Mouse (Mus musculus) lung, postnatal 0 days (tissue): Measurements from ENCODE around the gene Tspan18. TPM values are rescaled to one million over a fixed set of nuclear protein-coding genes. Genes with fewer than 3 reads are reported as not detected.

Source experiments
- ATAC-seq: fragments of 200-750 bp; cut with Nextera tagmentation; 2 replicates; pipeline ENCODE4 v1.8.0; 2017; ENCODE audit warnings: moderate library complexity
- DNase-seq: peaks from one replicate; pipeline ENCODE4 v3.0.0-alpha.2; 2016; ENCODE audit warnings: low spot score
- H3K27ac ChIP-seq: fragments of 300-500 bp; sonication (generic); 2 replicates; pipeline ENCODE4 v1.5.1; 2014; ENCODE audit warnings: antibody characterized with exemption, mild to moderate bottlenecking, low read length, mixed read lengths
- H3K27me3 ChIP-seq: fragments of 300-500 bp; sonication (generic); replicated peaks from 2 replicates; pipeline ENCODE4 v1.6.1; 2014; ENCODE audit warnings: low read length, mixed read lengths; ENCODE audit not compliant: insufficient read depth
- H3K36me3 ChIP-seq: fragments of 300-500 bp; sonication (generic); 2 replicates; pipeline ENCODE4 v1.6.1; 2014; ENCODE audit warnings: low read length, mixed read lengths; ENCODE audit not compliant: insufficient read depth
- H3K4me1 ChIP-seq: fragments of 300-500 bp; sonication (generic); 2 replicates; pipeline ENCODE4 v1.6.1; 2014; ENCODE audit warnings: antibody characterized with exemption, low read depth, low read length, mixed read lengths; ENCODE audit not compliant: insufficient read depth
- H3K4me2 ChIP-seq: fragments of 300-500 bp; sonication (generic); replicated peaks from 2 replicates; pipeline ENCODE4 v1.6.1; 2014; ENCODE audit warnings: low read depth, mild to moderate bottlenecking, low read length, moderate library complexity, mixed read lengths
- H3K4me3 ChIP-seq: fragments of 300-500 bp; sonication (generic); 2 replicates; pipeline ENCODE4 v1.5.1; 2014; ENCODE audit warnings: low read depth, low read length
- H3K9ac ChIP-seq: fragments of 300-500 bp; sonication (generic); replicated peaks from 2 replicates; pipeline ENCODE4 v1.6.1; 2014; ENCODE audit warnings: low read depth, mild to moderate bottlenecking
- H3K9me3 ChIP-seq: fragments of 300-500 bp; sonication (generic); 2 replicates; pipeline ENCODE4 v1.6.1; 2016; ENCODE audit warnings: low read length, mixed read lengths
- CTCF ChIP-seq: IDR thresholded peaks from 2 replicates; pipeline ENCODE4 v1.5.1; 2016; ENCODE audit warnings: antibody characterized with exemption, mild to moderate bottlenecking
- EP300 ChIP-seq: IDR thresholded peaks from 2 replicates; pipeline ENCODE4 v1.6.1; 2016; ENCODE audit warnings: antibody characterized with exemption, mild to moderate bottlenecking, control low read depth
- WGBS: fragments of 180-500 bp; shearing (Covaris S2); extraction: QIAGEN DNeasy Blood & Tissue Kit; methylation state at CpG from one replicate; pipeline ENCODE4 v1.1.7; 2014; 5-methylcytosine and 5-hydroxymethylcytosine counted together
- polyA plus RNA-seq: library from polyadenylated mRNA; unstranded; fragments of >200 nt; fragmentation: Nextera tagmentation; extraction: Ambion mirVana; gene quantifications from 2 replicates; pipeline ENCODE4 v1.2.1, GENCODE M21; 2015

The Tspan18 gene
- polyA plus RNA-seq, 1 experiment from 2014 or later, result 36.4 TPM

- Histone ChIP-seq H3K27ac (no peak overlapping the region), H3K36me3 (no peaks in the 10 kb centered on the region), H3K9ac (no peak overlapping the region), H3K9me3 (no peaks in the 10 kb centered on the region), H3K27me3 (no peaks in the 10 kb centered on the region), H3K4me3 (no peak overlapping the region), H3K4me1 (no peaks in the 10 kb centered on the region), H3K4me2 (no peak overlapping the region)
- TF ChIP-seq CTCF (no peak), EP300 (no peak)
- ATAC-seq (no peak), DNase-seq (no peak)
- WGBS, result 78% methylated on average over 5 of the region's 5 CpGs
These were observed 14.0 kb downstream of the Tspan18 start for GRCm38 (mm10) chr2:93320267-93320666.

DNA sequence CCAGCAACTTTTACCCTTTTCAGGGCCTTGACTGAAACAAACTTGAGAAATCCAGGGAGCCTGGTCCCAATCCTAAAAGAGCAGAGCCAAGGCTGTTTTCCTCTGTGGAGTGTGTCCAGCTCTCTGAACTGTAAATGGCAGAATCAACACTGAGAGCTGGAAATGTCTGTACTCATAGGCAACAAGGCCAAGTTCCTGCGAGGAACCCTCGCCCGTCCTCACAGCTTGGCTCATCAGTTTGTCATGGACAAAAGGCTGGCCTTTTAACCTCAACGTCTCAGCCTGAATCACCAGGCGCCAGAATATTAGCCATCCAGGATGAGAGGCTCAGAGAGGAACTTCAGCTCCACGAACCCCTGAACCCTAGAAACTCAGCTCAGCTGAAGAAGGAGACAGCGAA, 14.7 kb downstream of the Tspan18 start:
- Histone ChIP-seq H3K27me3 (no peaks in the 10 kb centered on the region), H3K4me1 (no peaks in the 10 kb centered on the region), H3K9me3 (no peaks in the 10 kb centered on the region), H3K4me2 (no peak overlapping the region), H3K9ac (no peak overlapping the region), H3K36me3 (no peaks in the 10 kb centered on the region), H3K27ac (no peak overlapping the region), H3K4me3 (no peak overlapping the region)
- DNase-seq (no peak), ATAC-seq (no peak)
- 50% methylated on average over 7 of the region's 7 CpGs for WGBS
- TF ChIP-seq CTCF (no peak), EP300 (no peak)

DNA sequence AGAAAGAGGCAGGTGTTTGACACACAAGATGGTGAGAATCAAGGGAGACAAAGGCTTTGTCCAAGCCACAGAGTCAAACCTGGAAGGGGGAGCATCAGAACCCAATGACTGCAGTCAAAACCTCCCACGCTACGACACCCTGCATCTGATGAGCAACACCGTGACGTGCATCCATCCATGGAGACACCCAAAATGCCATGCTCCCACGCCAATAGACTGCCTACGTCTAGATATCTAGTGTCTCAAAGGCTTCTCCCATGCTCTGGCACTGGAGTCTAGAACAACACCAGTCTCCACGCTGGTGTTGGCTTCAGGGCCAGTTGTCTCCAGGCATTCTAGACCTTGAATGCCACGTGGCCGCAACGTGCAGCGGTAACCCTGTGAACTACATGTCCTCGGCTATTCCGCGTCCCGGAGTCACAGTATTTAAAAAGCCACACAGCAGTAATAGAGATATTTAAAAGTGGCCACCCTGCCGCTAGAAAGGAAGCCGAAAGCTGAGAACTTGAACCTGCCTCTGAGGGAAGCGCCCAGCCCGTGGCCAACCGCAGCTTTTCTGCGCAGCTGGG, 15.4 kb downstream of the Tspan18 start:
- Histone ChIP-seq H3K27me3 (no peaks in the 10 kb centered on the region), H3K9ac (no peak overlapping the region), H3K27ac (no peak overlapping the region), H3K4me1 (no peaks in the 10 kb centered on the region), H3K36me3 (no peaks in the 10 kb centered on the region), H3K9me3 (no peaks in the 10 kb centered on the region), H3K4me2 (no peak overlapping the region), H3K4me3 (no peak overlapping the region)
- no peak for ATAC-seq
- TF ChIP-seq CTCF, result no peak
- TF ChIP-seq EP300, result no peak
- 89% methylated on average over 21 of the region's 21 CpGs for WGBS
- no peak for DNase-seq

- no peak overlapping the region for H3K4me2 ChIP-seq
- H3K4me3 ChIP-seq, result no peak overlapping the region
- no peak for TF ChIP-seq EP300
- no peak for TF ChIP-seq CTCF
- H3K9me3 ChIP-seq, result no peaks in the 10 kb centered on the region
- H3K4me1 ChIP-seq, result no peaks in the 10 kb centered on the region
- H3K27me3 ChIP-seq, result no peaks in the 10 kb centered on the region
- DNase-seq (no peak), ATAC-seq (no peak)
- H3K36me3 ChIP-seq, result 0 out of 2 replicates have a peak, but pooled peaks cover 4% of the 10 kb centered on the region
- no peak overlapping the region for H3K27ac ChIP-seq
- no peak overlapping the region for H3K9ac ChIP-seq
- WGBS, result 45% methylated on average over 15 of the region's 15 CpGs
These were observed 20.3 kb downstream of the Tspan18 start for GRCm38 (mm10) chr2:93313768-93314632.

GRCm38 (mm10) chr2:93312458-93312857, 21.8 kb downstream of the Tspan18 start:
- 65% methylated on average over 3 of the region's 3 CpGs for WGBS
- no peaks in the 10 kb centered on the region for H3K4me1 ChIP-seq
- no peaks in the 10 kb centered on the region for H3K27me3 ChIP-seq
- TF ChIP-seq CTCF (no peak), EP300 (no peak)
- no peaks in the 10 kb centered on the region for H3K9me3 ChIP-seq
- H3K4me3 ChIP-seq, result no peak overlapping the region
- no peak overlapping the region for H3K27ac ChIP-seq
- 0 out of 2 replicates have a peak, but pooled peaks cover 4% of the 10 kb centered on the region for H3K36me3 ChIP-seq
- no peak overlapping the region for H3K9ac ChIP-seq
- ATAC-seq, result no peak
- no peak for DNase-seq
- no peak overlapping the region for H3K4me2 ChIP-seq

GRCm38 (mm10) chr2:93309724-93310413, 24.4 kb downstream of the Tspan18 start:
- Histone ChIP-seq H3K27me3 (no peaks in the 10 kb centered on the region), H3K27ac (no peak overlapping the region), H3K4me2 (no peak overlapping the region), H3K9ac (no peak overlapping the region), H3K9me3 (no peaks in the 10 kb centered on the region), H3K4me1 (no peaks in the 10 kb centered on the region), H3K4me3 (no peak overlapping the region), H3K36me3 (0 out of 2 replicates have a peak, but pooled peaks cover 4% of the 10 kb centered on the region)
- WGBS, result 73% methylated on average over 14 of the region's 14 CpGs
- DNase-seq (no peak), ATAC-seq (no peak)
- TF ChIP-seq EP300 (no peak), CTCF (no peak)
